Mouse (Mus musculus): ENCODE results near the gene Strip1. TPM values are rescaled to one million over a fixed set of nuclear protein-coding genes. Genes with fewer than 3 reads are reported as not detected.

Strip1 gene
- polyA plus RNA-seq, 2 experiments, result 9.0 to 9.9 TPM

DNA sequence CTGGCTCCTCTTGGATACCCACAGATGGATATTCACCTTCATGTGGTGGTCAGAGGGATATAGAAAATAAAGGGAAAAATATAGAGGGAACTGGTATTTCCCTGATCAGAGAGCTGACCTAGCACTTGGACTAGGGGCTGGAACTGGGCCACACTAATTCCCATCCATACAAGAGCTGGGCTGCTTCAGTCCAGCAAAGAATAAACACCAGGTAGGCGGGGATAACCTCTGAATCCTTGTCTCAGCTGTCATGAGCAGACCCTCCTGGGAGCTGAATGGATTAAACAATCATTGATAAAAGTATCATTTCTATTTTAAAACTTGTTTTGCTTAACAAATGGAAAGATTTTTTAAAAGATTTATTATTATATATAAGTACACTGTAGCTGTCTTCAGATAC is 39.9 kb downstream of the Strip1 start:
- ATAC-seq (ENCODE audit: insufficient read depth), result no peak
- H3K4me2 ChIP-seq (ENCODE audit: low read depth), result no peak overlapping the region
- H3K4me3 ChIP-seq (ENCODE audit: insufficient read depth in 1 of 2, low read depth in 2 of 2, low read length in 2 of 2), result no peak overlapping the region
- DNase-seq (ENCODE audit: low read depth in 3 of 3, low spot score in 3 of 3), result no peak
- WGBS (ENCODE audit: insufficient replicate concordance), result 32% methylated on average over 1 of the region's 1 CpGs
- peaks cover 51% of the 10 kb centered on the region for H3K27me3 ChIP-seq (ENCODE audit: control insufficient read depth, insufficient read depth, low read length)
- TF ChIP-seq EP300 (IDR thresholded peaks at IDR 0.05; ENCODE audit: low read depth) (no peak), CTCF (IDR thresholded peaks at IDR 0.05; ENCODE audit: low read depth) (no peak)
- H3K27ac ChIP-seq, result no peak overlapping the region
- no peaks in the 10 kb centered on the region for H3K9me3 ChIP-seq (ENCODE audit: control insufficient read depth, low read length)
- no peaks in the 10 kb centered on the region for H3K36me3 ChIP-seq (replicated peaks; ENCODE audit: control insufficient read depth, insufficient read depth, low read depth)
- no peak overlapping the region for H3K9ac ChIP-seq (replicated peaks)
- H3K4me1 ChIP-seq (replicated peaks; ENCODE audit: control insufficient read depth in 2 of 2, insufficient read depth in 2 of 2, low read length in 1 of 2), result no peaks in the 10 kb centered on the region

DNA sequence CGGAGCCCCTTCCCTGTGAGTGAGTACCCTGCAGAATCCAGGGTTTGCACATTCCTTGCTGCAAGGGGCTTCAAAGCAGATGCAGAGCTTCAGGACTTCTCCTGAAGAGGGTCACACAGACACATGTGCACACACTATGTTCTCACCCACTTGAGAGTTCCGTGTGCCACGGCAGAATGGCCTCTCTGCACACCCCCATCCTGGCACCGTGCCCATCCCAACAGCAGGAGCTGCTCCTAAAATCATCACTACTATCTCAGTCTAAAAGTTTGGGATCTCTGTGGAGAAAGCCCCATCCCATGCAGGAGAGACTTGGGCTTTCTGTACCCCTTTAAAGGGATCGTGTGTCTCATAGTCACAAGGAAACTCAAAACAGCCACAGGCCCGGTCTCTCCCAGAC is 45.0 kb downstream of the Strip1 start:
- no peak overlapping the region for H3K27ac ChIP-seq
- TF ChIP-seq EP300 (IDR thresholded peaks at IDR 0.05; ENCODE audit: low read depth) (no peak), CTCF (IDR thresholded peaks at IDR 0.05; ENCODE audit: low read depth) (no peak)
- 56% methylated on average over 6 of the region's 6 CpGs for WGBS (ENCODE audit: insufficient replicate concordance)
- no peaks in the 10 kb centered on the region for H3K36me3 ChIP-seq (replicated peaks; ENCODE audit: control insufficient read depth, insufficient read depth, low read depth)
- H3K9ac ChIP-seq (replicated peaks), result no peak overlapping the region
- H3K9me3 ChIP-seq (ENCODE audit: control insufficient read depth, low read length), result no peaks in the 10 kb centered on the region
- H3K27me3 ChIP-seq (ENCODE audit: control insufficient read depth, insufficient read depth, low read length), result peaks cover 58% of the 10 kb centered on the region
- no peaks in the 10 kb centered on the region for H3K4me1 ChIP-seq (replicated peaks; ENCODE audit: control insufficient read depth in 2 of 2, insufficient read depth in 2 of 2, low read length in 1 of 2)
- H3K4me2 ChIP-seq (ENCODE audit: low read depth), result no peak overlapping the region
- DNase-seq (ENCODE audit: low read depth in 3 of 3, low spot score in 3 of 3), result no peak
- H3K4me3 ChIP-seq (ENCODE audit: insufficient read depth in 1 of 2, low read depth in 2 of 2, low read length in 2 of 2), result no peak overlapping the region
- ATAC-seq (ENCODE audit: insufficient read depth), result no peak

DNA sequence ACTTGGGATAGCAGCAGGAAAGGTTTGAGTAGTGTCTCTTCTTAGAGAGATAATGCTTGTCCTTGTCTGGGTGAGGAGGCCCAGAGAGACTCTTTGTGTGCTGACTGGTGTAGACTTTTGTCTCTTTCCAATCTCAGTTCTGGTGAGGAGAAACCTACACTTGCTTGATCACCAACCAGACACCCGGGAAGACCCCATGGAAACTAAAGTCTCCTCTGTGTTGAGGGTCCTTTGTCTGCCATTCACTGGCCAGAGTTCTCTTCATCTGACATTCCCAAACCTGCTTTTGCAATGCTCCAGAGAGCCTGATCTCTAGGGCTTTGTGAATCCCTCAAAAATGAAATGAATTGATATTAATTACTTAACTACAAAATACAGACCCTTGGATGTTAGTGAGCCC is 47.6 kb downstream of the Strip1 start:
- Histone ChIP-seq H3K27ac (no peak overlapping the region), H3K27me3 (ENCODE audit: control insufficient read depth, insufficient read depth, low read length) (peaks cover 78% of the 10 kb centered on the region), H3K9me3 (ENCODE audit: control insufficient read depth, low read length) (no peaks in the 10 kb centered on the region), H3K9ac (replicated peaks) (no peak overlapping the region), H3K4me1 (replicated peaks; ENCODE audit: control insufficient read depth in 2 of 2, insufficient read depth in 2 of 2, low read length in 1 of 2) (no peaks in the 10 kb centered on the region), H3K36me3 (replicated peaks; ENCODE audit: control insufficient read depth, insufficient read depth, low read depth) (no peaks in the 10 kb centered on the region), H3K4me2 (ENCODE audit: low read depth) (no peak overlapping the region), H3K4me3 (ENCODE audit: insufficient read depth in 1 of 2, low read depth in 2 of 2, low read length in 2 of 2) (no peak overlapping the region)
- ATAC-seq (ENCODE audit: insufficient read depth) (no peak), DNase-seq (ENCODE audit: low read depth in 3 of 3, low spot score in 3 of 3) (no peak)
- TF ChIP-seq CTCF (IDR thresholded peaks at IDR 0.05; ENCODE audit: low read depth) (no peak), EP300 (IDR thresholded peaks at IDR 0.05; ENCODE audit: low read depth) (no peak)
- WGBS (ENCODE audit: insufficient replicate concordance), result 5% methylated on average over 1 of the region's 1 CpGs

DNA sequence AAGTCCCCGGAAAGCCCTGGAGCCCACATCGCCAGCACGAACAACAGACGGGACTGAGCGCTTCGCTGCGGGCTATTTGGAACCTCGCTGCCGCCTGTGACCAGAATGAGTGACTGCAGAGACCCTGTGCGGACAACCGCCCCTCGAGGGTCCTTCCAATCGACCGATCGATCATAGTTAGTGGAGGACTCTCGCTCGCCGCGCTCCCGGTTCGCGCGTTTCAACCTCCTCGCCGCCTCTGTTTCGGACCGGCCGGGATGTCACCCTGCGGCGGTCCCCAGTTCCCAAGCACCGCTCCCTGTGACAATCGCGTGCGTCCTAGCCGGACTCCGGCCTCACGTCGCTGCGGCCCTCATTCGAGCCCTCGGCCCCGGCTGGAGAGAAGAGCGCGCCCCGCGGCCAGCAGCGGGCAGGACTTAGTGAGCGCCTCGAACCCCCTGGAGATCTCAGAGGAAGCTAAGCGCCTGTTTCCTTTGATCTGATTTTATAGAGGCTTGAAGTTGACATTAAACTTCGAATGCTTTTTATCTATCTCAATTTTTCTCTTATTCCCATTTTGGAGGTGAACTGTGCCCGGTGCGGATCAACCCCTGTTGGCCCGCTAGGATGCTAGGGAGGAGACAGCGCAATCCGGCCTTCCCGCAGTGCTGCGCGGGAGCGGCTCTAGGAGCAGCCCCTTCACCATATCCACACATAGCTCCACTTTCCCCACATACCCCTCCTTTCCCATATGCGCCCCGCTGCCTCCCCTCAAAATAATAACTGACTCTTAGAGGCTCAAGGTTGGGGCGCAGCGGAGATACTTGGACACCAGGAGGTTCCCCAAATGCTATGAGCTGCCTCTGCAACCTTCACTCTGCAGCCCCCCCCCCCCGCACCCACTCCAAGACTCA is 48.4 kb downstream of the Strip1 start:
- ATAC-seq (ENCODE audit: insufficient read depth) (no peak), DNase-seq (ENCODE audit: low read depth in 3 of 3, low spot score in 3 of 3) (no peak)
- H3K27me3 ChIP-seq (ENCODE audit: control insufficient read depth, insufficient read depth, low read length), result peaks cover 75% of the 10 kb centered on the region

DNA sequence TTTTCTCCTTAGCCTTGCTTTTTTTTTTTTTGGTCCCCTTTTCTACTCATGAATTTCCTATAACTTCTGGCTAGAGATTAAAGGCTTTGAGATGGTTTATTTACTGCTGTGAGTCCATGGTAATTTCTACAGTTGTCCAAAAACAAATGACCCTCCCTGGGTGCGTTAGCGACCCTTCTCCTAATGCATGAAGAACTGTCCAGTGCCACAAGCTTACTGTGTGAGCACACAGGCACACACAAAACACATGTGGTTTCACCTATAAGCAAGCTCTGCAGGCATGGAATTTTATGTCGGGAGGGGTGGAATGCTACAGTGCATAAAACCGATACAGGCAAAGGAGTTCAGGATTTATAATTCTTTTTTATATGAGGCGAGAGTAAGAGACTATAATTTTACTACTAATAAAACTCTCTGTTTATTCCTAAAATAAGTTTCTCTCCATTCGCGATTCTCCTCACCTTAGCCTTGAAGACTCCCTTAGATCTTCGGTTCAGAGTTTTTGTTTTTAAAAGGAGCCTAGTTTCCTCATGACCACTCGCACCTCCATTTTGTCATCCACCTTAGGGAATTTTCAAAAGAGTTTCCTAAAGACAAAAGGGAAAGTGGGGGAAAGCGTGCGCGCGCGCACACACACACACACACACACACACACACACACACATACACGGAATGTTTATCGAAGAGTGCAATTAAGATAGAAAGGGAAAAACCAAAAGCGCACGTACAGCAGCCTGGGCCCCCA is 49.2 kb downstream of the Strip1 start:
- DNase-seq (ENCODE audit: low read depth in 3 of 3, low spot score in 3 of 3), result no peak
- 4% methylated on average over 18 of the region's 18 CpGs for WGBS (ENCODE audit: insufficient replicate concordance)
- H3K9me3 ChIP-seq (ENCODE audit: control insufficient read depth, low read length), result no peaks in the 10 kb centered on the region
- ATAC-seq (ENCODE audit: insufficient read depth), result no peak
- H3K4me2 ChIP-seq (ENCODE audit: low read depth), result peak overlapping the region; percentile 20
- no peaks in the 10 kb centered on the region for H3K36me3 ChIP-seq (replicated peaks; ENCODE audit: control insufficient read depth, insufficient read depth, low read depth)
- peaks cover 72% of the 10 kb centered on the region for H3K27me3 ChIP-seq (ENCODE audit: control insufficient read depth, insufficient read depth, low read length)
- no peak overlapping the region for H3K27ac ChIP-seq
- H3K4me3 ChIP-seq (ENCODE audit: insufficient read depth in 1 of 2, low read depth in 2 of 2, low read length in 2 of 2), result 0 out of 4 replicates have a peak overlapping the region, but pooled peaks of 1 of the 2 experiments have one; percentile 4
- no peak for TF ChIP-seq CTCF (IDR thresholded peaks at IDR 0.05; ENCODE audit: low read depth)
- TF ChIP-seq EP300 (IDR thresholded peaks at IDR 0.05; ENCODE audit: low read depth), result no peak
- peaks cover 4 to 12% of the 10 kb centered on the region in 2 experiments; a peak in 3 of 4 replicates for H3K4me1 ChIP-seq (replicated peaks; ENCODE audit: control insufficient read depth in 2 of 2, insufficient read depth in 2 of 2, low read length in 1 of 2)
- H3K9ac ChIP-seq (replicated peaks), result no peak overlapping the region

More for the DNA sequence above, 48.4 kb downstream of the Strip1 start:
- no peak overlapping the region for H3K9ac ChIP-seq (replicated peaks)
- H3K9me3 ChIP-seq (ENCODE audit: control insufficient read depth, low read length), result no peaks in the 10 kb centered on the region
- H3K4me2 ChIP-seq (ENCODE audit: low read depth), result peak overlapping the region; percentile 20
- H3K4me1 ChIP-seq (replicated peaks; ENCODE audit: control insufficient read depth in 2 of 2, insufficient read depth in 2 of 2, low read length in 1 of 2), result peaks cover 0 to 5% of the 10 kb centered on the region in 2 experiments; a peak in 1 of 4 replicates
- TF ChIP-seq EP300 (IDR thresholded peaks at IDR 0.05; ENCODE audit: low read depth), result no peak
- TF ChIP-seq CTCF (IDR thresholded peaks at IDR 0.05; ENCODE audit: low read depth), result no peak
- peak overlapping the region in 1 of 2 experiments; percentile 4; a peak in 1 of 4 replicates for H3K4me3 ChIP-seq (ENCODE audit: insufficient read depth in 1 of 2, low read depth in 2 of 2, low read length in 2 of 2)
- H3K27ac ChIP-seq, result no peak overlapping the region
- no peaks in the 10 kb centered on the region for H3K36me3 ChIP-seq (replicated peaks; ENCODE audit: control insufficient read depth, insufficient read depth, low read depth)
- WGBS (ENCODE audit: insufficient replicate concordance), result 1% methylated on average over 65 of the region's 65 CpGs

All from liver, embryonic 14.5 days (tissue).